Mouse (Mus musculus) limb, embryonic 14.5 days (tissue): ENCODE data around the gene Mrpl51. TPM values are rescaled to one million over a fixed set of nuclear protein-coding genes. Genes with fewer than 3 reads are reported as not detected.
A peak's percentile ranks its signal among the peaks of the same experiment; 100 is the strongest.

Experiments used
- ATAC-seq: fragments of 200-750 bp; cut with Nextera tagmentation; 2 replicates; pipeline ENCODE4 v1.8.0; 2017; ENCODE audit warnings: low read depth, moderate number of reproducible peaks, moderate TSS enrichment; ENCODE audit not compliant: low FRiP score
- DNase-seq: peaks from one replicate; pipeline ENCODE4 v3.0.0-alpha.2; 2015; ENCODE audit warnings: low spot score
- H3K27ac ChIP-seq: fragments of 300-500 bp; sonication (generic); replicated peaks from 2 replicates; pipeline ENCODE4 v1.5.1; 2014; ENCODE audit warnings: low read depth, mild to moderate bottlenecking, low read length, moderate library complexity, mixed read lengths
- H3K27me3 ChIP-seq: fragments of 300-500 bp; sonication (generic); 2 replicates; pipeline ENCODE4 v1.6.1; 2014; ENCODE audit warnings: low read length, mixed read lengths; ENCODE audit not compliant: control insufficient read depth, insufficient read depth
- H3K36me3 ChIP-seq: fragments of 300-500 bp; sonication (generic); 2 replicates; pipeline ENCODE4 v1.6.1; 2014; ENCODE audit warnings: mild to moderate bottlenecking, low read length, moderate library complexity, mixed read lengths; ENCODE audit not compliant: control insufficient read depth, insufficient read depth
- H3K4me1 ChIP-seq: fragments of 300-500 bp; sonication (generic); 2 replicates; pipeline ENCODE4 v1.6.1; 2014; ENCODE audit warnings: antibody characterized with exemption, low read length, mixed read lengths; ENCODE audit not compliant: control insufficient read depth, insufficient read depth
- H3K4me2 ChIP-seq: fragments of 300-500 bp; sonication (generic); replicated peaks from 2 replicates; pipeline ENCODE4 v1.6.1; 2014; ENCODE audit warnings: low read depth, mild to moderate bottlenecking, low read length, moderate library complexity; ENCODE audit not compliant: severe bottlenecking
- H3K4me3 ChIP-seq: fragments of 300-500 bp; sonication (generic); replicated peaks from 2 replicates; pipeline ENCODE4 v1.5.1; 2014; ENCODE audit warnings: low read length
- H3K9ac ChIP-seq: fragments of 300-500 bp; sonication (generic); 2 replicates; pipeline ENCODE4 v1.6.1; 2014; ENCODE audit warnings: mild to moderate bottlenecking, low read depth, low read length, moderate library complexity; ENCODE audit not compliant: severe bottlenecking
- H3K9me3 ChIP-seq: fragments of 300-500 bp; sonication (generic); 2 replicates; pipeline ENCODE4 v1.6.1; 2016; ENCODE audit warnings: low read length; ENCODE audit not compliant: control insufficient read depth
- POLR2A ChIP-seq: fragments of 200-500 bp; IDR thresholded peaks from 2 replicates; pipeline ENCODE4 v1.8.0; 2012; ENCODE audit warnings: inconsistent platforms, mild to moderate bottlenecking, moderate library complexity, borderline replicate concordance; ENCODE audit not compliant: insufficient read depth, insufficient read length; ENCODE audit errors: extremely low read depth
- WGBS: fragments of 180-500 bp; shearing (Covaris S2); extraction: QIAGEN DNeasy Blood & Tissue Kit; methylation state at CpG from one replicate; pipeline ENCODE4 v1.1.7; 2014; 5-methylcytosine and 5-hydroxymethylcytosine counted together
- polyA plus RNA-seq, 2 experiments: library from polyadenylated mRNA; depleted of rRNA in 1 of 2; stranded (reverse) in 1 of 2; unstranded in 1 of 2; fragments of >200 nt; fragmentation: Nextera tagmentation in 1 of 2; extraction: Ambion mirVana in 1 of 2; gene quantifications; 2 replicates each; pipeline versions ENCODE4 v1.2.1 to v1.2.3; 2012 to 2014

Mrpl51 gene
- polyA plus RNA-seq, 2 experiments: 75.0 to 189 TPM

GRCm38 (mm10) chr6:125222577-125222976, 31.0 kb downstream of the Mrpl51 start:
- ATAC-seq (no peak), DNase-seq (no peak)
- Histone ChIP-seq H3K9ac (no peak overlapping the region), H3K27ac (no peak overlapping the region), H3K4me2 (no peak overlapping the region), H3K36me3 (peaks cover 6% of the 10 kb centered on the region; the same call in 1 of the 2 replicates), H3K27me3 (no peaks in the 10 kb centered on the region), H3K4me1 (no peaks in the 10 kb centered on the region), H3K9me3 (no peaks in the 10 kb centered on the region), H3K4me3 (no peak overlapping the region)
- no peak for TF ChIP-seq POLR2A
- 79% methylated on average over 3 of the region's 3 CpGs for WGBS

GRCm38 (mm10) chr6:125225518-125226115, 34.0 kb downstream of the Mrpl51 start:
- H3K36me3 ChIP-seq: peaks cover 6% of the 10 kb centered on the region; the same call in 1 of the 2 replicates
- H3K4me3 ChIP-seq: no peak overlapping the region
- 83% methylated on average over 5 of the region's 5 CpGs for WGBS
- TF ChIP-seq POLR2A: no peak
- ATAC-seq: no peak
- no peak overlapping the region for H3K4me2 ChIP-seq
- no peak overlapping the region for H3K27ac ChIP-seq
- H3K27me3 ChIP-seq: no peaks in the 10 kb centered on the region
- no peak for DNase-seq
- no peaks in the 10 kb centered on the region for H3K9me3 ChIP-seq
- H3K4me1 ChIP-seq: no peaks in the 10 kb centered on the region
- no peak overlapping the region for H3K9ac ChIP-seq

GRCm38 (mm10) chr6:125230571-125230970, 39.0 kb downstream of the Mrpl51 start:
- Histone ChIP-seq H3K4me2 (no peak overlapping the region), H3K4me3 (no peak overlapping the region), H3K27ac (no peak overlapping the region), H3K4me1 (peaks cover 5% of the 10 kb centered on the region), H3K27me3 (no peaks in the 10 kb centered on the region), H3K36me3 (no peaks in the 10 kb centered on the region), H3K9me3 (no peaks in the 10 kb centered on the region), H3K9ac (no peak overlapping the region)
- DNase-seq (no peak), ATAC-seq (no peak)
- TF ChIP-seq POLR2A: no peak
- whole genome bisulfite sequencing: 60% methylated on average over 9 of the region's 9 CpGs

- peak; percentile 57 for DNase-seq
- TF ChIP-seq POLR2A: no peak
- H3K9me3 ChIP-seq: no peaks in the 10 kb centered on the region
- ATAC-seq: peak; percentile 35; the same call in 1 of the 2 replicates
- H3K36me3 ChIP-seq: no peaks in the 10 kb centered on the region
- WGBS: 5% methylated on average over 16 of the region's 16 CpGs
- peak within 1 kb of the TSS; percentile 46 for H3K27ac ChIP-seq
- no peaks in the 10 kb centered on the region for H3K27me3 ChIP-seq
- peak within 1 kb of the TSS; percentile 46 for H3K4me3 ChIP-seq
- H3K4me2 ChIP-seq: peak within 1 kb of the TSS; percentile 91
- peaks cover 5% of the 10 kb centered on the region for H3K4me1 ChIP-seq
- peak within 1 kb of the TSS; percentile 77 for H3K9ac ChIP-seq
Measured at GRCm38 (mm10) chr6:125231117-125232044, 39.8 kb downstream of the Mrpl51 start, which contains the start of gene Tapbpl. Gene Tapbpl, minus strand, starts transcription at chr6:125231860.

GRCm38 (mm10) chr6:125232045-125232437, 40.4 kb downstream of the Mrpl51 start:
- Histone ChIP-seq H3K4me3 (peak overlapping the region; percentile 46), H3K27me3 (no peaks in the 10 kb centered on the region), H3K36me3 (no peaks in the 10 kb centered on the region), H3K9me3 (no peaks in the 10 kb centered on the region), H3K4me2 (peak overlapping the region; percentile 91), H3K4me1 (peaks cover 5% of the 10 kb centered on the region), H3K9ac (peak overlapping the region; percentile 77), H3K27ac (no peak overlapping the region)
- ATAC-seq: no peak
- 45% methylated on average over 4 of the region's 4 CpGs for WGBS
- DNase-seq: no peak
- no peak for TF ChIP-seq POLR2A
